Mouse (Mus musculus): ENCODE data around the gene Itga5. TPM values are rescaled to one million over a fixed set of nuclear protein-coding genes. Genes with fewer than 3 reads are reported as not detected.

The Itga5 gene
- total and polyA plus RNA-seq, 3 experiments, result 36.4 to 38.6 (median 36.7) TPM

DNA sequence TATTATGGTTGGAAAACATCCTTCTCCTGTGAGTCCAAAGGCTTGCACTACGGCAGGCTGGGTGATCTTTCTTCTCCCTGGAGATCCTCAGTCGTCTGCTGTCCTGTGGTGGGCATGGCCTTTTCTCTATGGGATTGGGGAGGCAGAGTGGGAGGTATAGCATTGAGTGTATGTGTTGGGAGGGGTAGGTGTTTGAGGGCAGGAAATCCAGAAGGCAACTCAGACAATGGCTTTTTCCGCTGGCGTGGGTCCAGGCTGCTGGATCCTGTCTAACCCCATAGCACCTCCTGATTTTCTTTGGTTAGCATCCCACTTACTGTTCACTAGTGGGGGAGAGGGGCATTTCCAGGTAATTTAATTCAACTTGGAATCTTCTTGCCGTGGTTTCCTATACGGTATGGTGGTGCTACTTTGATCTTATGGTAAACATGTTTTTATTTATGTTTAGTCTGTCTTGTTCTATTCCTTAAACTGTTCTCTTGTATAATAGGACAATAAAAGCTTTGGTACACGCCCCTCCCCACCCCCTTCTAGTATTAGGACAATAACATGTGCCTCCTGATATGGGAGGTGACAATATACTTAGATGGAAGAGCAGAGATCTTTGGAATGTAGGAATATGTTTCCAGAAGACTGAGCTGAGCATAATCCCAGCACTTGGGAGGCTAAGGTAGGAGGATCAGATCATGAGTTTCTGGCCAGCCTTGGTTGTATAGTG is 17.4 kb upstream of the Itga5 start:
- intact Hi-C loops (cut with DNase I), result no loop called here
- H3K4me1 ChIP-seq (ENCODE audit: control insufficient read depth, insufficient read depth, low read length), result peaks cover 17% of the 10 kb centered on the region
- WGBS, result 38% methylated on average over 7 of the region's 7 CpGs
- no peaks in the 10 kb centered on the region for H3K27me3 ChIP-seq (ENCODE audit: control insufficient read depth, insufficient read depth, low read length)
- H3K27ac ChIP-seq, result peak overlapping the region; percentile 74
- DNase-seq, result peak; percentile 80 to 82
- H3K4me3 ChIP-seq, result no peak overlapping the region
- peaks cover 3% of the 10 kb centered on the region; the same call in 1 of the 2 replicates for H3K36me3 ChIP-seq (ENCODE audit: control insufficient read depth, insufficient read depth, low read length)
- H3K9ac ChIP-seq (ENCODE audit: low read depth, low read length), result peak overlapping the region; percentile 16; the same call in 1 of the 2 replicates
- no peaks in the 10 kb centered on the region for H3K79me2 ChIP-seq (replicated peaks; ENCODE audit: control insufficient read depth, insufficient read depth, low read length)
- TF ChIP-seq EP300 (IDR thresholded peaks at IDR 0.05; ENCODE audit: insufficient read depth, low read depth, low read length), result 0 out of 2 replicates have a peak, but pooled peaks have one; percentile 29
- TF ChIP-seq POLR2A (IDR thresholded peaks at IDR 0.05; ENCODE audit: insufficient read depth, low read depth, low read length), result no peak

DNA sequence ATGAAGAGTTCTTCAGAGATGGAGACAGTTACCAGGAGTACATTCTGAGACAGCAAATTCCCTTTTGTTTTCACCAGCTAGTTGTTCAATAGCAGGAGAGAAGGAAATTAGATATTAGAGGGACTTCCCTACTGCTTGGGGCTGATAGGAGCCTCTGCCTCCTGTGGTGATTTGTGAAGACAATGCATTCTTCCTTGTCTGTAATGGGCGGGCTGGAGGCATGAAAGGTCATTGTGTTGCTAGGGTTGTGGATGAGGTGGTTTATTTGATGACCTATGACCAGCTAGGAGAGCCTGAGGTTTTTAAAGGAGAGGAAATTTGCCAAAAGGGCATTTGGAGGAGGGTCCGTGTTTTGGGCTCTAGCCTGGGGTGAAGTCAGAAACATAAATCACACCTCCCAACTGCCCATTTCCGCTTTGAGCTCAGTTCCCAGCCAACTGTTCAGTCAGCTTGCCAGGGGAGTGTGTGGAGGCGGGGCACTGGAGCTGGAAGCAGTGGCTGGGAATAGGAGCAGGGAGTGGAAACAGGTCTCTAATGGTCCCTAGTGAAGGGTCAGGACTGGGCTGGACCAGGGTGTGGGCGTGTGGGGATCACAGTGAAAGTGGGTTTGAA is 16.3 kb upstream of the Itga5 start:
- Histone ChIP-seq H3K27me3 (ENCODE audit: control insufficient read depth, insufficient read depth, low read length) (no peaks in the 10 kb centered on the region), H3K4me1 (ENCODE audit: control insufficient read depth, insufficient read depth, low read length) (peaks cover 26% of the 10 kb centered on the region), H3K27ac (peak overlapping the region; percentile 74), H3K36me3 (ENCODE audit: control insufficient read depth, insufficient read depth, low read length) (peaks cover 3% of the 10 kb centered on the region; the same call in 1 of the 2 replicates), H3K79me2 (replicated peaks; ENCODE audit: control insufficient read depth, insufficient read depth, low read length) (no peaks in the 10 kb centered on the region), H3K4me3 (no peak overlapping the region), H3K9ac (ENCODE audit: low read depth, low read length) (no peak overlapping the region)
- WGBS, result 12% methylated on average over 5 of the region's 5 CpGs
- peak; percentile 78 to 83 for DNase-seq
- TF ChIP-seq EP300 (IDR thresholded peaks at IDR 0.05; ENCODE audit: insufficient read depth, low read depth, low read length) (0 out of 2 replicates have a peak, but pooled peaks have one; percentile 33), CTCF (IDR thresholded peaks at IDR 0.05) (no peak), POLR2A (IDR thresholded peaks at IDR 0.05; ENCODE audit: insufficient read depth, low read depth, low read length) (no peak)
- intact Hi-C loops (cut with DNase I), result no loop called here

DNA sequence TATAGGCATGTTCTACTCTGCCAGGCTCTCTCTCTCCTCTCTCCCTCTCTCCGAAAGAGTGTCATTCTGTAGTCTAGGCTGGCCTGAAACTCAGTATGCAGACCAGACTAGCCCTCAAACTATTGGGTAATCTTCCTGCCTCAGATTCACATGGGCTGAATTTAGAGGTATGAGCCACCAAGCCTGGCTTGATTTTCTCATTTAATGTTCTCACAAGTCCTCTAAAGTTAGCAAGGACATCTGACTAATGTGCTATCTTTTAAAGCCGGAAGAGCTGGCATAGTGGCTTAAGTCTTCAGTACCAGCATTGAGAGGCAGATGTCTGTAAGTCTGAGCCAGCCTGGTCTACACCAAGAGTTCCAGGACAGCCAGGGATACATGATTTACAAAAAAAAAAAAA is 15.5 kb upstream of the Itga5 start:
- Histone ChIP-seq H3K4me1 (ENCODE audit: control insufficient read depth, insufficient read depth, low read length) (peaks cover 32% of the 10 kb centered on the region), H3K27me3 (ENCODE audit: control insufficient read depth, insufficient read depth, low read length) (no peaks in the 10 kb centered on the region), H3K9ac (ENCODE audit: low read depth, low read length) (no peak overlapping the region), H3K27ac (peak overlapping the region; percentile 74), H3K36me3 (ENCODE audit: control insufficient read depth, insufficient read depth, low read length) (peaks cover 3% of the 10 kb centered on the region; the same call in 1 of the 2 replicates), H3K4me3 (no peak overlapping the region), H3K79me2 (replicated peaks; ENCODE audit: control insufficient read depth, insufficient read depth, low read length) (no peaks in the 10 kb centered on the region)
- DNase-seq, result no peak
- WGBS, result 60% methylated on average over 2 of the region's 2 CpGs
- intact Hi-C loops (cut with DNase I), result no loop called here
- TF ChIP-seq POLR2A (IDR thresholded peaks at IDR 0.05; ENCODE audit: insufficient read depth, low read depth, low read length), result no peak
- no peak for TF ChIP-seq EP300 (IDR thresholded peaks at IDR 0.05; ENCODE audit: insufficient read depth, low read depth, low read length)
- TF ChIP-seq CTCF (IDR thresholded peaks at IDR 0.05), result no peak

DNA sequence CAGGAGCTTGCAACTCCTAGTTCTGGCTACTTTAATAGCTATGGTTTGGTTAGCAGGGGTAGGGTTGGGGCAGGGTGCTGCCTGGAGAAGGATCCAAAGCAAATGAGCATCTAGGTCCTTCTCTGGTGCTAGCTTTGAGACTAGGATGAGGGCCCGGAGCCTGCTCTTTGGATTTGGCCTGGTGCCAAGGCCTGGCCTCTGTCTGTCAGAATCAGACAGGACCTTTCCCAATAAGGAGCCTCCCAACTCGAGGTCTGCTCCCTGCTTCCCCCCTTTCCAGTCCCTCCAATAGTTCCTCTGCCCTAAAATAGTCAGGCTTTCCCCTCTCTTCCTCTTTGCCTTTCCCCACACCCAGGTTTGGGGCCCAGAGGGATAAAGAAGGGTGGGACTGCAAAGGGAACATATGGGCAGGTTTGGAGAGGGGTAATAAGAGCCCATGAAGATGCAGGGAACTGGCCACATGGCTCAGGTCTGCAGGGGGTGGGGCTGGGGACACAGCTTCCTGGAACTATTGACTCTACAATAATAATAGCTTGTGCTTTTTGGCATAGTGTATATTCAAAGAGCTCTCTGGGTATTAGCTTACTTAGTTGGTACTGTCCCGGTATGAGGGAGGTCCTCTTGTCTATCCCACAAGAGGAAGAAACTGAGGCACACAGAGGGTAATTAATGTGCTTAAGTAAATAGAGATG is 12.2 kb upstream of the Itga5 start:
- Histone ChIP-seq H3K9ac (ENCODE audit: low read depth, low read length) (no peak overlapping the region), H3K79me2 (replicated peaks; ENCODE audit: control insufficient read depth, insufficient read depth, low read length) (no peaks in the 10 kb centered on the region), H3K36me3 (ENCODE audit: control insufficient read depth, insufficient read depth, low read length) (no peaks in the 10 kb centered on the region; the same call in 1 of the 2 replicates), H3K4me1 (ENCODE audit: control insufficient read depth, insufficient read depth, low read length) (peaks cover 40% of the 10 kb centered on the region), H3K27ac (peak overlapping the region; percentile 59), H3K4me3 (no peak overlapping the region), H3K27me3 (ENCODE audit: control insufficient read depth, insufficient read depth, low read length) (no peaks in the 10 kb centered on the region)
- WGBS, result 13% methylated on average over 3 of the region's 3 CpGs
- intact Hi-C loops (cut with DNase I), result no loop called here
- TF ChIP-seq POLR2A (IDR thresholded peaks at IDR 0.05; ENCODE audit: insufficient read depth, low read depth, low read length) (no peak), EP300 (IDR thresholded peaks at IDR 0.05; ENCODE audit: insufficient read depth, low read depth, low read length) (no peak)
- peak; percentile 42 to 50 for DNase-seq

DNA sequence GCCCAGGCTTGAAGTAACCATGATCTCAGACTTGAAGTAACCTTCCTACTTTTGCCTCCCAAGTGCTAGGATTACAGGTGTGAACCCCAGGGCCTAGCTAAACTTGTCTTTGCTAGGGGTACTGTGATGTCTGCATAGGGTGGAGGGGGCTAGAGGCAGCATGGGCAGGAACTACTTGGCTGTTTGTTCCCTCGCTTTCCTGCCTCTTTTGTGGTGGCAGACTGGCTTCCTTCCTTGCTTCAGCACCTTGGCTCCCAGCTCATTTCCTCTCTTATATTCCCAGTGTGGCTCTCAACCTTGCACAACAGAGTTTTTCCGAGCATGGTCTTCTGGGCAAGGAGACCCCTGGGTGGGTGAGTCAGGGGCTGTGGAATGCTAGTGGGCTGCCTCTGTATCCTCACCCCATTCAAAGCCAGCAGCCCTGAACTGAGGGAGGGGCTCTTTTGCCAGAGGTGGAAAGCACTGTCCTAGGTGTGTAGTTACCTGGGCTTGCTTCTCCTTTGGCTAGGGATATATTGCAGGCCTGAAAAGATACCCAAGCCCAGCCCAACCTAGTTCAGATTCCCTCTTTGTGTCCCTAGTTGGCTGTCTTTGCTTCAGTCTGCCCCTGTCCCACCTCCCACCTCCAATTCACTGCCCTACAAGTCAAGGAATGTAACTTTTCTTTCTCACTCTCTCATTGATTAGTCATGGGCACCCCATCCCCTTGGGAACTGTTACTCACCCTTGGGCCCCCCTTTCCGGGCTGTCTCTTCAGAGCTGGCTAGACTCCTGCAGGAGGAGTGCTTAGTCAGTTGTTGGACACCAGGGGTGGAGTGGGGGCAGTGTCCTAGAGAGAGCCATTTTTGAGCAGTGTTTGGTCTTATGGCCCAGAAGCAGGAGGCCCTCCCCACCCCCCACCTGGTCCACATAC is 11.4 kb upstream of the Itga5 start:
- peak in 1 of 2 experiments; percentile 22 for DNase-seq
- intact Hi-C loops (cut with DNase I), result no loop called here
- Histone ChIP-seq H3K4me3 (no peak overlapping the region), H3K36me3 (ENCODE audit: control insufficient read depth, insufficient read depth, low read length) (no peaks in the 10 kb centered on the region; the same call in 1 of the 2 replicates), H3K9ac (ENCODE audit: low read depth, low read length) (no peak overlapping the region), H3K4me1 (ENCODE audit: control insufficient read depth, insufficient read depth, low read length) (peaks cover 35% of the 10 kb centered on the region), H3K79me2 (replicated peaks; ENCODE audit: control insufficient read depth, insufficient read depth, low read length) (no peaks in the 10 kb centered on the region), H3K27ac (peak overlapping the region; percentile 59), H3K27me3 (ENCODE audit: control insufficient read depth, insufficient read depth, low read length) (no peaks in the 10 kb centered on the region)
- WGBS, result 47% methylated on average over 3 of the region's 3 CpGs
- TF ChIP-seq CTCF (IDR thresholded peaks at IDR 0.05), result no peak
- no peak for TF ChIP-seq POLR2A (IDR thresholded peaks at IDR 0.05; ENCODE audit: insufficient read depth, low read depth, low read length)
- no peak for TF ChIP-seq EP300 (IDR thresholded peaks at IDR 0.05; ENCODE audit: insufficient read depth, low read depth, low read length)

Data from heart, adult 2 months (tissue).